Mouse (Mus musculus): Measurements from ENCODE around the gene Rere. TPM values are rescaled to one million over a fixed set of nuclear protein-coding genes. Genes with fewer than 3 reads are reported as not detected.

Gene Rere
- total RNA-seq, 2 experiments from 2014 or later, result 52.5 to 62.6 TPM

- DNase-seq, result no peak
- intact Hi-C loops (cut with DNase I), result no loop called here
Measured at GRCm38 (mm10) chr4:150450081-150450691, 168.7 kb downstream of the Rere start.

GRCm38 (mm10) chr4:150452155-150452847 is 170.9 kb downstream of the Rere start:
- DNase-seq, result no peak
- intact Hi-C loops (cut with DNase I), result no loop called here

- intact Hi-C loops (cut with DNase I), result no loop called here
- DNase-seq, result no peak
Measured at GRCm38 (mm10) chr4:150454571-150455306, 173.3 kb downstream of the Rere start.

- no peak for DNase-seq
- intact Hi-C loops (cut with DNase I), result no loop called here
Measured at GRCm38 (mm10) chr4:150455750-150456149, 174.3 kb downstream of the Rere start.

- DNase-seq, result no peak
- intact Hi-C loops (cut with DNase I), result no loop called here
Measured at GRCm38 (mm10) chr4:150456452-150456851, 175.0 kb downstream of the Rere start.

DNA sequence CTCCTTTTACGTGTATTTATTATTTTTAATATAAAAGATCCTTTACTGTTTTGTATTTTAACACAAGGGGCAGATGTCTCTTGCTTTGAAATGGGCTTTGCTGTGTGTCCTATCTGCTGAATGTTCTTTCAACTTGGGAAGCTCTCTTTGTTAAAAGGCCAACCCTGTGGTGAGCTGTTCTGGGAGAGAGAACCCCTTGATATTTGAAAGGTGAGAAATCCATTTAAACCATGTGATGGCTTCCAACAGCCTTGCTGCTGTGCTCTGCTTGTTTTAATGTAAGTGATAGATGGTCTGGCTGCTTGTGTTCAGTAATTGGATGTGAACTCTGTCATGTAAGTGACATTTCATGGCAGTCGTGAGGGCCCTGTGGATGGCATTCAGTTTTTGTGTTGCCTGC is 175.4 kb downstream of the Rere start:
- DNase-seq, result no peak
- intact Hi-C loops (cut with DNase I), result no loop called here

DNA sequence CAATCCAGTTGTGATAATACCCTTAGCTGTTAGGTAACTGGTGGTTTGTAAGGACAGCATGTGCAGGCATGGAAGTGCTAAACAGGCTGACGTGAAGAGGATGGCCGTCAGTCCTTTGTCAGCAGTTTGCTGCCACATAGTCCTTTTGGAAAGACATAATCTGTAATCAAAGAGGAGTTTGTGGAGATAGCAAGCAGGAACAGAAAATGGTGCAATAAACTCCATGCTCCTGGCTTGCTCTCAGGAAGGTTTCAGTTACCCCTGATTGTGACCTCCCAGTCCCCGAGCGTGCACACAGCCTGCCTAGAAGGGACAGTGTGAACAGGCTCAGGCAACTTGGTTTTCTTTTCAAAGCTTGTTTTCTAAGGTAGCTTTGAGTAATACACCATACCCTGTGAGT is 175.9 kb downstream of the Rere start:
- no peak for DNase-seq
- intact Hi-C loops (cut with DNase I), result no loop called here

DNA sequence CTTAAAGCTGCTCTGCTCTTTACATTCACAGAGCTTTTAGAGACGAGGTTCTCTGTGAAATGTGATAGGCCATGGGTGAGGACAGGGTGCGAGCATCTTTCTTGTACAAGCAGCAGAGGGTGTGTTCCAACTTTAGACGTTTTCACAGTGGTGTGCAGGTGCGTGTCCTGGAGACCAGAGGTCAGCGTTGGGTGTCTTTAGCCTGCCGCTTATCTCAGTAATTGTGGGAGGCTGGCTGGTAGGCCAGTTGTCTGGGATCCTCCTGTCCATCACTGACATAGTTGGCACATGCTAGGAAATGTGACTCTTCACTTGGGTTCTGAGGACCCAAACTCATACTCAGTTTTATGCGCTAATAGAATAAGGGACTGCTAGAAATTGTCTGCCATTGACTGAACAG is 176.3 kb downstream of the Rere start:
- intact Hi-C loops (cut with DNase I), result no loop called here
- DNase-seq, result no peak

- intact Hi-C loops (cut with DNase I), result no loop called here
- no peak for DNase-seq
Measured at GRCm38 (mm10) chr4:150459022-150459794, 177.8 kb downstream of the Rere start.

GRCm38 (mm10) chr4:150460451-150460850 is 179.0 kb downstream of the Rere start:
- DNase-seq, result no peak
- intact Hi-C loops (cut with DNase I), result loop anchor here (5.0 kb wide), 1 partner anchor 53 kb away; no protein-coding TSS in a partner anchor

GRCm38 (mm10) chr4:150461011-150461410 is 179.6 kb downstream of the Rere start:
- intact Hi-C loops (cut with DNase I), result loop anchor here (5.0 kb wide), 1 partner anchor 54 kb away; no protein-coding TSS in a partner anchor

GRCm38 (mm10) chr4:150461427-150462189 is 180.2 kb downstream of the Rere start:
- intact Hi-C loops (cut with DNase I), result loop anchor here (5.0 kb wide), 1 partner anchor 54 kb away; no protein-coding TSS in a partner anchor
- DNase-seq, result no peak

More at GRCm38 (mm10) chr4:150461011-150461410, 179.6 kb downstream of the Rere start:
- DNase-seq, result no peak

GRCm38 (mm10) chr4:150462367-150462766 is 180.9 kb downstream of the Rere start:
- intact Hi-C loops (cut with DNase I), result loop anchor here (5.0 kb wide), 1 partner anchor 55 kb away; no protein-coding TSS in a partner anchor
- DNase-seq, result peak; percentile 67 to 69

GRCm38 (mm10) chr4:150465759-150466158 is 184.3 kb downstream of the Rere start:
- DNase-seq, result peak; percentile 69 to 71
- intact Hi-C loops (cut with DNase I), result loop anchor here (1.0 to 2.0 kb wide), 2 partner anchors 118 to 209 kb away; no protein-coding TSS in a partner anchor

- intact Hi-C loops (cut with DNase I), result no loop called here
- DNase-seq, result no peak
Measured at GRCm38 (mm10) chr4:150469274-150469673, 187.8 kb downstream of the Rere start.

DNA sequence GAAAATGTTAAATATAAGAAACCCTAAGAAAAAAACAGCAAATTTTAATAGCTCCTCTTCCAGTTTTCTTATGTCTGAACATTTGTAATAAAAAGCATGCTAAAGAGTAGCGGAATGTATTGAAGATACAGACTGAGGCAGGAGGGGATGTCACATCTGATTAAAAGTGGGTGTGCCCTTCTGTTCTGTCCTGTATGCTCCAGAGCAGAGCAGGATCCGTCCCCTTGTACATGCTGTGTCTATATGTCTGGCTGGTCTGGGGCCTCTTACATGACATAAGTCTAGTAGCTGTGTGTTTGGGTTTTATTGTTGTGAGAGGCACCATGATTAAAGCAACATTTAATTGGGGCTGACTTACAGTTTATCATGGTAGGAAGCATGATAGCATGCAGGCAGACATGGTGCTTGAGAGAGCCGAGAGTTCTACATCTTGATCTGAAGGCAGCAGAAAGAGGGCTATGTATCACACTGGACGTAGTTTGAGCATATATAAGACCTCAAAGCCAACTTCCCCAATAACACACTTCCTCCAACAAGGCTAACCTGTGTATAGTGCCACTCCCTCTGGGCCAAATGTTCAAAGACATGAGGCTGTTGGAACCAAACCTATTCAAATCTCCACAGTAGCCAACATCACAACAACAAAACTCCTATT is 189.4 kb downstream of the Rere start:
- no peak for DNase-seq
- intact Hi-C loops (cut with DNase I), result no loop called here

- no peak for DNase-seq
- intact Hi-C loops (cut with DNase I), result no loop called here
Measured at GRCm38 (mm10) chr4:150472751-150473436, 191.4 kb downstream of the Rere start.

- DNase-seq, result no peak
- intact Hi-C loops (cut with DNase I), result no loop called here
Measured at GRCm38 (mm10) chr4:150473437-150474070, 192.1 kb downstream of the Rere start.
